Mouse (Mus musculus) lung, postnatal 36 days (tissue): ENCODE data around the gene Dennd2a.
A peak's percentile ranks its signal among the peaks of the same experiment; 100 is the strongest.

Experiments used
- DNase-seq: peaks from one replicate; pipeline ENCODE4 v3.0.0; 2022; ENCODE audit warnings: mixed read lengths

Dennd2a gene

GRCm38 (mm10) chr6:39555648-39555945, 2.1 kb downstream of the Dennd2a start:
- DNase-seq: no peak

GRCm38 (mm10) chr6:39554888-39555647, 2.6 kb downstream of the Dennd2a start:
- no peak for DNase-seq

- no peak for DNase-seq
Observed at GRCm38 (mm10) chr6:39551981-39552636, 5.6 kb downstream of the Dennd2a start.

- DNase-seq: no peak
Observed at GRCm38 (mm10) chr6:39548030-39548429, 9.6 kb downstream of the Dennd2a start.

GRCm38 (mm10) chr6:39545474-39545873, 12.2 kb downstream of the Dennd2a start:
- no peak for DNase-seq

- peak; percentile 67 for DNase-seq
Observed at GRCm38 (mm10) chr6:39543769-39544420, 13.8 kb downstream of the Dennd2a start.

GRCm38 (mm10) chr6:39542631-39543597, 14.8 kb downstream of the Dennd2a start:
- peak; percentile 80 for DNase-seq

- DNase-seq: no peak
Observed at GRCm38 (mm10) chr6:39540563-39540962, 17.1 kb downstream of the Dennd2a start.

GRCm38 (mm10) chr6:39539679-39540155, 17.9 kb downstream of the Dennd2a start:
- DNase-seq: peak; percentile 68

- DNase-seq: no peak
Observed at GRCm38 (mm10) chr6:39538227-39538626, 19.4 kb downstream of the Dennd2a start.

GRCm38 (mm10) chr6:39537276-39537675, 20.4 kb downstream of the Dennd2a start:
- DNase-seq: no peak

GRCm38 (mm10) chr6:39536621-39537020, 21.0 kb downstream of the Dennd2a start:
- no peak for DNase-seq

GRCm38 (mm10) chr6:39534944-39535343, 22.7 kb downstream of the Dennd2a start:
- no peak for DNase-seq

- DNase-seq: peak; percentile 48
Observed at GRCm38 (mm10) chr6:39528671-39529535, 28.8 kb downstream of the Dennd2a start.

- no peak for DNase-seq
Observed at GRCm38 (mm10) chr6:39527811-39528210, 29.9 kb downstream of the Dennd2a start.

GRCm38 (mm10) chr6:39527337-39527784, 30.3 kb downstream of the Dennd2a start:
- peak; percentile 59 for DNase-seq

- DNase-seq: peak; percentile 62
Observed at GRCm38 (mm10) chr6:39526797-39527196, 30.9 kb downstream of the Dennd2a start.

GRCm38 (mm10) chr6:39523161-39523560, 34.5 kb downstream of the Dennd2a start:
- no peak for DNase-seq

- peak; percentile 75 for DNase-seq
Observed at GRCm38 (mm10) chr6:39522425-39522824, 35.2 kb downstream of the Dennd2a start.

- DNase-seq: no peak
Observed at GRCm38 (mm10) chr6:39515739-39516131, 41.9 kb downstream of the Dennd2a start.

GRCm38 (mm10) chr6:39515040-39515738, 42.5 kb downstream of the Dennd2a start:
- DNase-seq: no peak
